Mouse (Mus musculus) heart, adult 11 months (tissue): Measurements from ENCODE around the gene Khdc4.

ENCODE experiments used
- DNase-seq: peaks from one replicate; pipeline ENCODE4 v3.0.0; 2022

The Khdc4 gene

DNA sequence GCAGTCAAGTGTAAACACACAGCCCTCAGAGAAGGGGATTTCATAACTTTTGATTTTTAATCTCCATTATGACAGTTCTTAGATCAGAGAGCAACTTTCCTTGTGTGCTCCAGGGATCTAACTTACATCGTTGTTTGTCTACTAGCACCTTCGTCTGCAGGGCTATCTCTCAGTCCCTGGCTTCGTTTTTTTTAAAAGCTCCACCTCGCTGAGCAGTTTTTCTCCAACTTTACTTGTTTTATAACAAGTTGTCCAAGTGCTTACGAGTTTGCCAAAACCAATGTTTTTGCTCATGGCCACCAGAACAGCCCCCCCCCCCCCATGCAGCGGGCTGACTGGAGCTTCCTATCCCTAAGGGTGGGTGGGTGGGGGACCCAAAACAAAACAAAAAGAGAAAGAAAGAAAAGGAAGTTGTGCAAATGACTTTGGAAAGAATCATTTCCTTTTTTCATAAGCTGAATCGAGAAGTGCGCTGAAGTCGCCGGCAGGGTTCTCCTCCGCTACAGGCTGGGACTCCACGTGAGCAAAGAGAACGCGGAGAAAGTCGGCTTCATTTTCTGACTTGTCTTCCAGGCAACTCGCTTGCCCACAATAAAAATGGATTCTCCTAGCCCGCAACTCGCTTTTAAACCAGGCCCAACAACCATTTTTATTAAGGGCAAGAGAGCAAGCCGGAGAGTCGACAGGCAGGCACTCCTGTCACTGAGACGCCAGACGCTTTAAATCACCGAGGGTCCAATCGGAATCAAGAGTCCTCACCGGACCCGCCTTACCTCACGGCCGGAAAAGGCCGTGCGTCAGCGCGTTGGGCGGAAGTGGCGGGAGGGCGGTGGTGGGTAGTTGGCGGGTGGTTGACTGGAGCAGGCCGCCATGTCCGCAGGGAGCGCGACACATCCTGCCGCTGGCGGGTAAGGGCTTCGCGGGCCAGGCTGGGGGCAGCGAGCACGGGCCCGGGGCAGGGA lies at the start of gene Khdc4:
Khdc4 (plus strand) TSS at position 824 of the 962 bp plus-strand sequence.
- peak; percentile 100 for DNase-seq

- peak; percentile 87 for DNase-seq
These were observed 49.0 kb upstream of the Khdc4 start for GRCm38 (mm10) chr3:88636555-88636986.

- no peak for DNase-seq
These were observed 48.5 kb upstream of the Khdc4 start for GRCm38 (mm10) chr3:88637134-88637533.

- peak; percentile 87 for DNase-seq
These were observed 46.4 kb upstream of the Khdc4 start for GRCm38 (mm10) chr3:88639239-88639638.

GRCm38 (mm10) chr3:88640676-88641075 lies 44.9 kb upstream of the Khdc4 start:
- DNase-seq, result peak; percentile 91

- DNase-seq, result no peak
These were observed 42.5 kb upstream of the Khdc4 start for GRCm38 (mm10) chr3:88643078-88643477.

DNA sequence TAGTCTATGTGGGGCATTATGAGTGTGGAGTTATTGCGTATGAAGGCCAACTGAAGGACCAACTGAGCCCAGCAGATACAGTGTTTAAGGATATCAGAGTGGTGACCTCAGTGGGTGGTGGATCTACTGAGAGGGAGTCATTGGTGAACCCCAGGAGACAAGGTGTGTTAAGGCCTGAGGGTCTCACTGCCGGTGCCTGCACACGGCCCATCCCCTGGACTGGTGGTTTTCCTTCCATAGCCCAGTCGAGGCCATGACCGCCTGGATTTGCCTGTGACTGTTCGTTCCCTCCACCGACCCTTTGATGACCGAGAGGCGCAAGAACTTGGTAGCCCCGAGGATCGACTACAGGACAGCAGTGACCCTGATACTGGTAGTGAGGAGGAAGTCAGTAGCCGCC lies 39.7 kb upstream of the Khdc4 start:
- no peak for DNase-seq

- DNase-seq, result peak; percentile 85
These were observed 39.1 kb upstream of the Khdc4 start for GRCm38 (mm10) chr3:88646426-88646995.

- DNase-seq, result peak; percentile 87
These were observed 38.5 kb upstream of the Khdc4 start for GRCm38 (mm10) chr3:88647076-88647475.

DNA sequence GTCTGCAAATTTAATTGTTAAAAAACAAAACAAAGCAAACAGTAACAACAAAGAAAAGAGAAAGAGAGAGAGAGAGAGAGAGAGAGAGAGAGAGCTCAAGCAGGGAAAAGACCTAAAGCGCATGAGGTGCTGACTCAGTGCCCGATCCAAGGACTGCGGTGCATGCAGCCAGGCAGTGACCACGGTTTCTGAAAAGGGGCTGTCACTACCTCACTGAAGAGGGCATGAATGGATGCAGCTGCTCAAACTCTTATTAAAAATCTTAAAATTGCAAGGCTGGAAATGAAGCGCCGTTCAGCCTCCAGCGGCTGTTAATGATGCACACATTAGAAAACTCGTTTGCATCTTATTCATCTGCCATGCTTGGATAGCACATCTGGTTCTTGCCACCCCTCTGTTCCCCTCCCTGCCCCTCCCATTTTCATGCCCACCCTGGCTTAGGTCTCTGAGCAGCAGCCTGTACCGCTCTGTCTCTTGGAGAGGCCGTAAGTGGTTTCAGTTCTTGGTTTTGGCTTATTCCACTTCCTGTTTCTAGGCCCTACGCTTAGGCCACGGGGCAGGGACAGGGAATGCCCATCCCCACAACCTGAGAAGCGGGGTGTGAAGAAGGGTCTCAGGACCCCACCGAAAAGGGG lies 37.7 kb upstream of the Khdc4 start:
- DNase-seq, result peak; percentile 96

- peak; percentile 88 for DNase-seq
These were observed 37.0 kb upstream of the Khdc4 start for GRCm38 (mm10) chr3:88648452-88649168.

GRCm38 (mm10) chr3:88649186-88649585 lies 36.4 kb upstream of the Khdc4 start:
- peak; percentile 86 for DNase-seq

GRCm38 (mm10) chr3:88649967-88650366 lies 35.6 kb upstream of the Khdc4 start:
- peak; percentile 81 for DNase-seq

- DNase-seq, result peak; percentile 76
These were observed 34.7 kb upstream of the Khdc4 start for GRCm38 (mm10) chr3:88650713-88651504.

DNA sequence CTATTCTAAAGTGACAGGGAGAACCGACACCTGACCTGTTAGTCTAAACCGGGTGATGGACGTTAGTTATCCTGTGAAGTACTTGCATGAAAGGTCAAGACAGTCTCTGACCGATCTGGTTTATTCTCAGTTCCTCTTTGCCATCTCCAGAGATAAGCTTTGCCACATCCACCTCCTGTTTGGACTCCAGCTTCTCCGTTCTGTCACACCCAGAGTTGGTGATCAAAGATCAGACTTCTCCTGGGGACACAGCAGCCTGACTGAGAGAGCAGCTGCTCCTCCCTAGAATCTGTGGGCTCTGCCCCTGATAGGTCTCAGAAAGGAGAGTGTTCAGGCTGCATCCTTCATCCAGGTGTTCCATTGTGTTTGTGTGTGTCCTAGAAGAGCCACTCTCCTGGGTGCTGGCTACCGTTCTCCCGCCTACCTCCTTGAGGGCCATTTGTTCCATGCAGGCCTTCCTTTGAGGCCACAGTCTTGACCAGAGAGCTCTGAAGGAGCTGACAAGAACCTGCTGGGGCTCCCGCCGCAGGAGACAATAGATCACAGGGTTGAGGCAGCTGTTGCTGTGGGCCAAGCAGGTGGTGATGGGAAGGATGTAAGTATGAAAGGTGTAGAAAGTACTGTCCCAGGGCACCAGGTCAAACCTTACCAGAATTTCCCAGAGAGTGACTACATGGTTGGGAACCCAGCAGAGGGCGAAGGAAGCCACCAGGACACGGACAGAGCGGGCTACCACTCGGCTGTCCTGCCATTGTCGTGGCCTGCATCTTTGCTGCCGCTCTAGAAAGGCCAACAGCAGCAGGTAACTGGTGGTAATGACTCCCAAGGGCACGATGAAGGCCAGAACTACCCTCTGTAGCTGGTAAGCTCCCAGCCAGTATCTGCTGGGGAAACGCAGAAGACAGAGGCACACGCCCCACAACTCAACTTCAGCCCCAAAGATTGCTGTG lies 33.7 kb upstream of the Khdc4 start:
- DNase-seq, result peak; percentile 90

DNA sequence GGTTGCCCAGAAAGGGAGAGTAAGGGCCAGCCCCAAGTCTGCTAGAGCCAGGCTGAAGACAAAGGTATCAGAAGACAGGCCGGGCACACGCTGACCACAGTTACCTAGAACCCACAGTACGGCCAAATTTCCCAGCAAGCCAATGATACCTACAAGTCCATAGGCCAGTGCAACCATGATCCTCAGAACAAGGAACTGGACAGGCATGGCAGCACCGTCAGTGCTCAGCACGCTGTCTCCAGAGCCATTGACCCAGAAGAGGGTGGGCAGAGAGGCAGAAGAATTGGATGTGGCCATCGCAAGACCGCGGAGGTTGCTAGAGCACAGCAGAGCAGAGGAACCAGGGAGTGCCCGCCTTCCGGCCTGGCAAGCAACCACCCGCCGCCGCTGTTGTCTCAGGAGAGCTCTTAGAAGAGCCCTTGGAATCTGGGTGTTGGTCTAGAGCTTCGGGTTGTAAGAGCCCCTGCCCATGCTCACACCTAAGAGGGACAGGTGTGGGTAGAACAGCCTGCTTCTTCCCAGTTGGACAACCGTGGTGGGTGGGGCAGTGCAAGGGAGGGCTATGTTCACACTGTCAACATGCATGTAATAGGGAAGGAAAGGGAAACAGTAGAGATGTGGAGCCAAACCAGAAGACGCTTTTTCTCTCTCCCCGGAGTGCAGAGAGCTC lies 32.6 kb upstream of the Khdc4 start, which contains the start of gene Rxfp4:
Rxfp4 (minus strand) TSS at position 297 of the 670 bp plus-strand sequence.
- peak; percentile 89 for DNase-seq

GRCm38 (mm10) chr3:88653516-88654370 lies 31.9 kb upstream of the Khdc4 start:
- DNase-seq, result peak; percentile 81

GRCm38 (mm10) chr3:88654621-88655020 lies 31.0 kb upstream of the Khdc4 start:
- DNase-seq, result peak; percentile 93

DNA sequence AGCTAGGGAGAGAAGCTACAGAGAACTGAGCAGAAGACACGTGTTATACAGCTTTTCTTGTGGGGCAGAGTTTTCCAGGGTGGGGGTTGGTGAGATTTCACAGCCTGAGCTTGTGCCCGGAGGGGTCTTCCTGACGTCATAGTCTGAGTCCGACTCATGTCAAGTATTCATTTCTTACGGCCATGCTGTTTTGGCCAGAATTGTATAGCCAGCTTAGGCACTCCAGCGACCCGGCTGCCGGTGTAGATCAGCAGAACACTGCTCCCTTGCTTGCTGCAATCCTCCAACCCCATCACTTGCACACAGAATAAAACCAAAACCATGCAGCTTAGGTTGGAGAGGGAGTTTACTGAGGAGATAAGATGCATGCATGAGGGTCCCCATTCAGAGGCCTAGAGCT lies 30.0 kb upstream of the Khdc4 start:
- peak; percentile 58 for DNase-seq
